Mouse (Mus musculus) adrenal gland (tissue): Measurements from ENCODE around the gene Olfr1443.
"Not testable (repeated sequence)": the region's sequence is repeated elsewhere in the genome, so short reads cannot be mapped to it uniquely, and the experiment has no call there.

Source experiments
- intact Hi-C: fragments of 180-260 bp; cut with DNase I; formaldehyde crosslinking; loops from one replicate; pipeline ENCODE4 v1.15.1; 2025
- long read RNA-seq, 2 experiments: library from polyadenylated mRNA; unstranded; transcript quantifications; one replicate each; pipeline ENCODE4 v2.0.0; 2020; ENCODE audit warnings: borderline replicate concordance in 1 of 2; ENCODE audit not compliant: insufficient replicate concordance in 1 of 2

Gene Olfr1443
- long read RNA-seq, experiment 1: 0 reads
- long read RNA-seq, experiment 2: 0 reads

GRCm38 (mm10) chr19:12677812-12678211, at the start of gene Olfr1443:
Gene Olfr1443 (plus strand): TSS chr19:12678112.
- intact Hi-C loops: no loop called here

GRCm38 (mm10) chr19:12633176-12633575, 44.7 kb upstream of the Olfr1443 start, which contains the start of gene Glyat:
Gene Glyat (plus strand): TSS chr19:12633308.
- intact Hi-C loops: no loop called here

GRCm38 (mm10) chr19:12634259-12634658, 43.7 kb upstream of the Olfr1443 start:
- intact Hi-C loops: no loop called here

GRCm38 (mm10) chr19:12634963-12635362, 42.9 kb upstream of the Olfr1443 start:
- intact Hi-C loops: no loop called here

- intact Hi-C loops: no loop called here
Observed at GRCm38 (mm10) chr19:12636863-12637262, 41.0 kb upstream of the Olfr1443 start.

- intact Hi-C loops: no loop called here
Observed at GRCm38 (mm10) chr19:12638049-12638448, 39.9 kb upstream of the Olfr1443 start.

GRCm38 (mm10) chr19:12649511-12649910, 28.4 kb upstream of the Olfr1443 start:
- intact Hi-C loops: no loop called here

GRCm38 (mm10) chr19:12666156-12666555, 11.8 kb upstream of the Olfr1443 start:
- intact Hi-C loops: no loop called here

- intact Hi-C loops: not testable (repeated sequence)
Observed at GRCm38 (mm10) chr19:12668601-12669000, 9.3 kb upstream of the Olfr1443 start.

- intact Hi-C loops: no loop called here
Observed at GRCm38 (mm10) chr19:12670139-12670538, 7.8 kb upstream of the Olfr1443 start, which contains the start of gene Olfr1442. Gene Olfr1442 (plus strand): TSS chr19:12670439.

- intact Hi-C loops: no loop called here
Observed at GRCm38 (mm10) chr19:12671051-12671450, 6.9 kb upstream of the Olfr1443 start.

GRCm38 (mm10) chr19:12684638-12685037, 6.7 kb downstream of the Olfr1443 start:
- intact Hi-C loops: no loop called here

GRCm38 (mm10) chr19:12685231-12685630, 7.3 kb downstream of the Olfr1443 start:
- intact Hi-C loops: no loop called here

GRCm38 (mm10) chr19:12695590-12695989, 17.7 kb downstream of the Olfr1443 start, which contains the start of gene Keg1:
Gene Keg1 (plus strand): TSS chr19:12695786.
- intact Hi-C loops: no loop called here

- intact Hi-C loops: no loop called here
Observed at GRCm38 (mm10) chr19:12696221-12696620, 18.3 kb downstream of the Olfr1443 start.

GRCm38 (mm10) chr19:12708458-12708857, 30.5 kb downstream of the Olfr1443 start:
- intact Hi-C loops: no loop called here

- intact Hi-C loops: no loop called here
Observed at GRCm38 (mm10) chr19:12708986-12709385, 31.1 kb downstream of the Olfr1443 start.

- intact Hi-C loops: no loop called here
Observed at GRCm38 (mm10) chr19:12719189-12719588, 41.3 kb downstream of the Olfr1443 start.

GRCm38 (mm10) chr19:12720463-12720862, 42.6 kb downstream of the Olfr1443 start:
- intact Hi-C loops: loop anchor here (5.0 kb wide), 2 partner anchors 77 to 102 kb away; partner anchors contain the start of genes Lpxn and Zfp91

GRCm38 (mm10) chr19:12720919-12721318, 43.0 kb downstream of the Olfr1443 start:
- intact Hi-C loops: loop anchor here (5.0 kb wide), 2 partner anchors 76 to 101 kb away; partner anchors contain the start of genes Lpxn and Zfp91

GRCm38 (mm10) chr19:12721596-12721995, 43.7 kb downstream of the Olfr1443 start:
- intact Hi-C loops: loop anchor here (5.0 kb wide), 2 partner anchors 76 to 101 kb away; partner anchors contain the start of genes Lpxn and Zfp91

- intact Hi-C loops: loop anchor here (5.0 kb wide), 2 partner anchors 75 to 100 kb away; partner anchors contain the start of genes Lpxn and Zfp91
Observed at GRCm38 (mm10) chr19:12722308-12722707, 44.4 kb downstream of the Olfr1443 start.

GRCm38 (mm10) chr19:12725851-12726250, 47.9 kb downstream of the Olfr1443 start:
- intact Hi-C loops: no loop called here
